Mouse (Mus musculus): ENCODE measurements at regions not wholly inside any gene's neighbourhood (a gene's known extent, or its start where the extent isn't known, plus 50 kb on each side); places are given as distances from the start of the nearest gene placed in this dataset.
"Not testable (repeated sequence)": the region's sequence is repeated elsewhere in the genome, so short reads cannot be mapped to it uniquely, and the experiment has no call there.

DNA sequence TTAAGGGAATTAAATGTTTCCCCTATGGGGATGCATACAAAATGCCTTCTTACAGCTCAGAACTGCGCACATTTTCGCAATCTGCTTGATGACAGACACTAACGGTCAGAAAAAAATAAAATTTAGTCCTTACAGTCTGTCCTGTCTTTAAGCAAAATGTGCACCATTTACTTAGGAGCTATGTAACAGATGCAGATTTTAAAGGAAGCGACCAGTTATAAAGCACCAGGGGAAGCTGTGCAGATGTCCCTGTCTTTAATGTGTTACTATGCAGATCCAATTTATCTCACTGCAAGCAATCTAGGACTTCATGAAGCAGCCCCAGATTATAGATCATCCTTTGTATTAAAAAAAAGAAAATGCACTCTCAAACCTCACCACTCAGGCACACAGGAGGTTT is 148.8 kb upstream of the Gm10306 start:
- no peak for DNase-seq

DNA sequence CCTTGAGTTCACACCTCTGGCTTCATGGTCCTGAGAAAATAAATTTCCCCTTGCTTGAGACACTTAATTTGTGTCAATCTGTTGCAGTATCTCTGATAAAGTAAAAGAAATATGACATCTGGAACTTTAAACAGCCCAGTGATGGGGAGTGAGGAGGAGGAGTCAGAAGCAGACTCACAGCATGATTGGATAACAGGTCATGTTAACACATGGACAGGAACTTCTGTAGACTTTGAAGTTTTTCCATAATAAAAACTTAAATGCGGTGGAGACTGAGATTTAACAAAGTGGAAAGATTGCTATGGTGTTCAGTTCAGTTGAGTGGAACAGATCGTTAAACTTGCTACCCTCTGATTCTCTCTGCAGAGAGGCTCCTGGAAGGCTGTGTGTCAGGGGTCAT is 143.7 kb upstream of the Gm10306 start:
- DNase-seq: no peak

DNA sequence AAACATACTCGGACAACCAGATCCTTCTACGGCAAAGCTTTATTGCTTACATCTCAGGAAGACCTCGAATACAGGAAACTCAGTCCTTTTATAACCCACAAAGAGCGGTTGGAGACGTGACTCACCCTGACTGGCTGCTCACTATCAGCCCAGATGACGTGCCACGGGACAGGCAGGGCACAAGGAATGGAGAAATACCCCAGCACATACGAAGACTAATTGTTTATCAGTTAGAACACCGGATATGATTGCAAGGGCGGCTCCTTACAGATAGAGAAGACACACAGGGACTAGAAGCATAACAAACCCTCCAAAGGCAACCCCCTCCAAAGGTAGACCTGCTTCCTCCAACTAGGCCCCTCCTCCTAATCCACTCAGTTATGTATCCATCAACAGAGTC is 130.8 kb upstream of the Gm10306 start:
- DNase-seq: not testable (repeated sequence)

DNA sequence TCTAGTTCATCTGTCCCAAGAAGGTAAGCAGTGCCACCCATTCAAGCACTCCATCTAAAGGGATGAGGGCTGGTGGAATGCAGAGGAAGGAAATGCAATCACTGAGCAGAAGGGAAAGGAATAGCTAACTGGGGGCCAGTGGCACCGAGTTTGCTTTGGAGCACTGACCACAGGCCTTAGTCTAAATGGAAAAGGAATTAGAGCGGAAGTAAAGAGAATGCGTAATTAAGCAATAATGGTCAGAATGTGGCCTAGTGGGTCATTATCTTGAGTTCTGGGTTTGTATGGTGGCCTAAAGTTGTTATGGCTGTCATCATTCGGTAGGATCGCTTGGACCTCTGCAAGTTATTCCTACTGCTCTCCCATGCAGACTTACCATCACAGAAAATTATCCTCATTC is 128.8 kb upstream of the Gm10306 start:
- DNase-seq: no peak

DNA sequence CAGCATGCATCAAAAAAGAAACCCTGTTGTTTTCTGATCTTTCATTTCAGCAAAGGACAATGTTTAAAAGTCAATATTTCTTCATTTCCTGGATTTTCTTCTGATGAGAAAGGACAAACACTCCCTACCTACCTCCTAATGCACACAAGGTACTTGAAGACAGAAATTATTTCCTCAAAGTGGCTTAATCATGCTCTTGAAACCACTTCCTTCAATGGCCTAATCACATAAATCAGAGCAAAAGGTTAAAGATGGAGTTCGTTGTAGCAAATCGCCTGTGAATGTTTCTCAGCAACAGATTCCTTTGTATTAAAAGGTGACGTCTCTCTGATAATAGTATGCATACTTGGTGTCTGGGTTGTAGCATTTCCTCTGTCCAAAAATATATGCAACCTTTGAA is 124.3 kb upstream of the Gm10306 start:
- no peak for DNase-seq

DNA sequence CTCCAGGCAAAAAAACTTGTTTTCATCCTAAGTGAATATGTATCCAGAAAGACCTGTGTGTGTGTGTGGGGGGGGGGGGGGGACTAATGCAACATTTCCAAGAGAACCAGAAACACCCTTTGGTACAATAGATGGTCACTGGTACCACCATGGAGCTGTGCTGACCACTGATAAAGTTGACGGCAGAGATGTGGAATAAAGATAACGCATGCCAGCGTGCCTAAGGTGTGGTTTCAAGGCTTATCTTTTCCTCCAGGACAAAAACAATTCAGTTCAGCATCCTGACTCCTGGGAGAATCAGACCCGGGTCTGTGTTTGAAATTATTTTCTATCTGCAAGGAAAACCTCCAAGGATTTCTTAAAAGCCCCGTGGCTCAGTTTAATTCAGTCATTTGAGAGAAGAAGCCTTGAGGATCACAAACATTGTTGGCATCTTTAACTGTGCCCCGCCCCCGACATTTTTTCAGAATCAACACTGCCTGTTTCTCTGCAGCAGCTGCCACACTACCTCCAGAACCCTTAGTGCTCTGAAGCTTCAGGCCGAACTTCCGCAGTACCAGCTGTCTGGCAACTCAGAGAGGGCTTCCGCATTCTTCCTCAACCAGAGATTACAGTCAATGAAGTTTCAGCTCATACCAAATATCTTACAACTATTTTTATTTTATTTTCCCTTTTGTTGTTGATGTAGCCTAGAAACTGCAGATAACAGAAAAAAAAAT is 118.5 kb upstream of the Gm10306 start:
- no peak for DNase-seq

DNA sequence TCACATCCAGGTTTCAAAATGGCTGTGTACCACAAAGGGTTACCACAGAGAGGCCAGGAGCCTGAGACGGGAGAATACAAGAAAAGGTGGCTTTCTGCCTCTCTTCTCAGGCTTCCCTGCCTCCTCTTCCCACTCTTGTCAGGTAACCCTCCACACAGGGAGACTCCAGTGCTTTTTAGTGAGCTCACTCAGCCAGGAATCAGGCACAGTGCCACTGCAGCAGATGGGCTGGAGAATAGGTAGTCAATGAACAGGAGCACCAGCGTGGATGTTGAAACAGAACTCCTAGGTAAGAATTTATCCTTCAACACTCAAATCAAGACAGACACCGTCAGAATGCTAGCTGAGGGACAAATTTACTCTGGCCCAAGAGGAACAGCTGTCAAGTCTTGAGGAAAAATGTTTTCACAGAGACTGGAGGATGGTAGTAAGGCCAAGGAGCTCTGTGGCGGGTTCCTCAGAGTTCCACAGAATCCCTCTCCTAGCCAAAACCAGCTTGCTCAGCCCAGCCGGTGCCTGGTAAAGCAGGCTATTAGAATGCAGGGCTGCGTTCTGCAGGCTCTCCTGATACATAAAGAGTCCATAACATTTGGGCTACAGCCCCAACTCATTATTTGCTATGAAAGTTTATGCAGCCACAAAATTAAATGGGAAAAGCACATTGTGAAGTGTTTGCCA is 117.0 kb upstream of the Gm10306 start:
- peak; percentile 66 for DNase-seq

DNA sequence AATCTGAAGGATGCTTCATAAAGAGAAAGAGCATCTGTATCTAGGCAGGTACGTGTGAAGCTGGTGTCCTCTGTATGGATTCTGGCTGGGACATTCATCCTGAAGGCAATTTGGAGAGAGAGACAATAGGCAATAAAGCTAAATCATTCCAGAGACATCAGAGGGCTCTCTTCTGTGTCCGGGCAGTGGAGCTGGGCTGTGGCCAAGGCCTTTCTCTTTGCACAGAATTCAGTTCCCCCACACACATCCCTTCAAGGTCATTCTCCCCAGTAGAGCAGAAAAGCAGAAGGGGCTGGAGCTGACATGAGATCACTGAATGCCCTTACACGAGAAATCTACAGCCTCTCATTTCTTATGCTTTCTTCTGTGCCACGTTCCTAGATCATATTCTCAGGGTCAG is 109.7 kb upstream of the Gm10306 start:
- no peak for DNase-seq
